Mouse (Mus musculus) CH12.LX (cell line): ENCODE results near the gene Ppara.

Experiments
- CTCF ChIP-seq, 2 experiments: IDR thresholded peaks in 1 of 2; conservative IDR thresholded peaks in 1 of 2; 2 replicates each; pipeline ENCODE4 v1.5.1; 2011 to 2012; ENCODE audit warnings: low read depth in 2 of 2, low read length in 2 of 2, improper control_type of control experiment in 1 of 2, inconsistent platforms in 1 of 2, mild to moderate bottlenecking in 1 of 2, moderate library complexity in 1 of 2
- ELF1 ChIP-seq: IDR thresholded peaks from 2 replicates; pipeline ENCODE4 v1.6.1; 2014; ENCODE audit warnings: low read depth, mild to moderate bottlenecking, inconsistent platforms, low read length, improper control_type of control experiment
- EP300 ChIP-seq: IDR thresholded peaks from 2 replicates; pipeline ENCODE4 v1.6.1; 2011; ENCODE audit warnings: low read length, improper control_type of control experiment
- MAFK ChIP-seq: IDR thresholded peaks from 2 replicates; pipeline ENCODE4 v1.6.1; 2011; ENCODE audit warnings: low read length, improper control_type of control experiment; ENCODE audit not compliant: insufficient replicate concordance
- MYC ChIP-seq: IDR thresholded peaks from 2 replicates; pipeline ENCODE4 v1.6.1; 2011; ENCODE audit warnings: low read depth, mild to moderate bottlenecking, improper control_type of control experiment, low read length
- POLR2A ChIP-seq: IDR thresholded peaks from 2 replicates; pipeline ENCODE4 v1.6.1; 2011; ENCODE audit warnings: low read depth, mild to moderate bottlenecking, improper control_type of control experiment, low read length
- SIN3A ChIP-seq: IDR thresholded peaks from 2 replicates; pipeline ENCODE4 v1.6.1; 2012; ENCODE audit warnings: low read length, improper control_type of control experiment, inconsistent platforms
- TCF12 ChIP-seq: IDR thresholded peaks from 2 replicates; pipeline ENCODE4 v1.6.1; 2014; ENCODE audit warnings: low read depth, mild to moderate bottlenecking, inconsistent platforms, low read length, improper control_type of control experiment

- no peak for TF ChIP-seq MYC
- no peak for TF ChIP-seq TCF12
- no peak for TF ChIP-seq EP300
- no peak for TF ChIP-seq CTCF (conservative IDR thresholded peaks at IDR 0.05 in 1 of 2, IDR thresholded peaks at IDR 0.05 in 1 of 2; ENCODE audit: low read depth in 2 of 2, low read length in 2 of 2)
- no peak for TF ChIP-seq ELF1
- no peak for TF ChIP-seq SIN3A
- TF ChIP-seq MAFK, result no peak
- no peak for TF ChIP-seq POLR2A
Measured at GRCm38 (mm10) chr15:85784341-85784740, 49.6 kb downstream of the Ppara start.
